Mouse (Mus musculus) heart, postnatal 10 days (tissue): ENCODE results near the gene Hmgb2. TPM values are rescaled to one million over a fixed set of nuclear protein-coding genes. Genes with fewer than 3 reads are reported as not detected.
"Not testable (repeated sequence)": the region's sequence is repeated elsewhere in the genome, so short reads cannot be mapped to it uniquely, and the experiment has no call there.

Source experiments
- DNase-seq, 2 experiments: peaks; one replicate each; pipeline ENCODE4 v3.0.0; 2021
- intact Hi-C: fragments of 180-260 bp; cut with DNase I; formaldehyde crosslinking; loops from one replicate; pipeline ENCODE4 v1.15.1; 2025
- total RNA-seq, 2 experiments: library from RNA; stranded (reverse); gene quantifications; 2 replicates each; pipeline ENCODE4 v1.2.3; 2021

The Hmgb2 gene
- 10 to 100 TPM; 66.0 to 67.2 TPM for total RNA-seq

DNA sequence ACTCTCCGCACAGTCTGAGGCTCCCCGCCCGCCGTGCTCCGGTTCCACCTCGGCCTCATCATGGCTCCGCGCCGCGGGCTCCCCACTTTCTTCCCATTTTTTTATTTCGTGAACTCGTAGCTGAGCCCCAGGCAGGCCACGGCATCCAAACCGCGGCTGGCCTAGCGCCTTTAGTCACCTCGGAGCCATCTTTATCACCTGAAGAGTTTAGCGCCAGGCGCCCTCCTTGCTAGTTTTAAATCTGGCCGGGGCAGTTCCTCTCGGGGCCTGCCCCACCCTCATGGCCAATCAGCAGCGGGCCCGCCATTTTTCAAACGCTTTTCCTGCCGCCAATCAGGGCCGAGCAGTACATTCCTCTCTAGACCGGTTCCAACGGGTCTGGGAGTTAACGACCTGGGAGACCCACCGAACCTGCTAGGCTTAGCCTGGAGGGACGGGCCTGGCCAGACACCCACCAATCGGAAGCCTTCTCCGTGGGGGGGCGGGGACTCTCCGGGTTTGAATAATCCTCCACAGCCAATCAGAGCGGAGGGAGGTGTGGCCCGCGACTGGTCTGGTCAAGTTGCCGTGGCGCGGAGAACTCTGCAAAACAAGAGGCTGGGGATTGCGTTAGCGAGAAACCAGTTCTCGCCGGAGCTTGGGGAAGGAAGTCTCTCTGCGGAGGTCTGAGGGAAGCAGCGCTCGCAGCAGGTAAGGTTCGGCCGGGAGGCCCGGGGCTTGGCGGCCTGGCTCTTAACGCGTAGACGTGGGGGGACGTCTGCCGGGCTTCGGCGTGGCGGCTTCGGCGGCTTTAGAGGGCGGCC lies at the start of gene Hmgb2:
Gene Hmgb2 (plus strand): TSS at position 592 of the 803 bp plus-strand sequence.
- intact Hi-C loops, result loop anchor here (1.0 to 5.0 kb wide), 3 partner anchors 19 to 79 kb away; partner anchors contain the start of gene Sap30
- peak; percentile 100 for DNase-seq

DNA sequence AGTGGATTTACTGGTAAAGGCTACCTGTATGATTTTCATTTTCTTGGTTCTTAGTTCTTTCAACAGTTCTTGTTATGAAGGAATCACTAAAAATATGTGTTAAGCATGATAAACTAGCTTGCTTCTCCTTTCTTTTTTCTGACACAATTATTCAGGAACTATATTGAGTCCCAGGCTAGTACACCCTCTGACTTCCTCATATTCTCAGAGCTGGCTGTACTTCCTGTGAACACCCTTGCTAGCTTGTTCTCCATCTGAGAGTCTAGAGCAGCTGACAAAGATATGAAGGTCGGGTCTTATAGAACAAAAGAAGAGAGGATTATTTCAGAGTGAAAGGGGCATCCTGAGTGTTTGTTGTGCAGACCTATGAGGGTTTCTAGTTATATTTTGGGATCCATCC lies 48.9 kb upstream of the Hmgb2 start:
- no peak for DNase-seq
- intact Hi-C loops, result no loop called here

GRCm38 (mm10) chr8:57463757-57464156 lies 48.0 kb upstream of the Hmgb2 start:
- DNase-seq, result no peak
- intact Hi-C loops, result no loop called here

GRCm38 (mm10) chr8:57468624-57469023 lies 43.1 kb upstream of the Hmgb2 start:
- peak; percentile 94 for DNase-seq
- intact Hi-C loops, result no loop called here

- DNase-seq, result no peak
- intact Hi-C loops, result no loop called here
Observed at GRCm38 (mm10) chr8:57470863-57471262, 40.8 kb upstream of the Hmgb2 start.

DNA sequence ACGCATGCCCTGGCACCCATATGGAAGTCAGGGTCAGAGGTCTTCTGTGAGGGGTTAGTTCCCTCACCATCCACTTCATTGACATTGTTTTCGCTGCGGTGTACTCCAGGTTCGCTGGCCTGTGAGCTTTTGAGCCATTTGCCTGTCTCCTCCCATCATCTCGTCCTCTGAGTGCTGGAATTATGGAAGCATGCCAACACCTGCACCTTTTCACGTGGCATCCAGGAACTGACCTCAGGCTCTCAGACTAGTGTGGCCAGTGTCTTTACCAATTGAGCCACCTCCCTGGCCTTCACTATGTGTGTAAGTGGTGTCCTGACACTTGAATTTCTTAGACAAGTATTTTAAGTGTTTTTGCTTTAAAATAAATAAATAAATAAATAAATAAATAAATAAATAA lies 38.0 kb upstream of the Hmgb2 start:
- DNase-seq, result no peak
- intact Hi-C loops, result no loop called here

DNA sequence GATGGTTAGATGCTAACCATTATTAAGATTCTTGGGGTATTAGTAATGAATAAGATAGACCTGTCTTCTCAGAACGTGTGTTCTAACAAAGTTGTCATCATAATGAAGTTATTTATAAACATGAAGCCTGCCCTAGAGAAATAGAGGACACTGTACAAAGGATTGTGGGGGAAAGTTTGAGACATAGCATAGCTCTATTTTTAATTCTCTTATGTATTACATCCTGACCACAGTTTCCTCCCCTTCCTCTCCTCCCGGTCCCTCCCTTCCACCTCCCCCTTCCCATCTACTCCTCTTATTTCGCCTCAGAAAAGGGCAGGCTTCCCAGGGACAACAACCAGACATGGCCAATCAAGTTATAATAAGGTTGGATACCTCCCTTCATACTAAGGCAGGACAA lies 33.3 kb upstream of the Hmgb2 start:
- intact Hi-C loops, result no loop called here
- no peak for DNase-seq

DNA sequence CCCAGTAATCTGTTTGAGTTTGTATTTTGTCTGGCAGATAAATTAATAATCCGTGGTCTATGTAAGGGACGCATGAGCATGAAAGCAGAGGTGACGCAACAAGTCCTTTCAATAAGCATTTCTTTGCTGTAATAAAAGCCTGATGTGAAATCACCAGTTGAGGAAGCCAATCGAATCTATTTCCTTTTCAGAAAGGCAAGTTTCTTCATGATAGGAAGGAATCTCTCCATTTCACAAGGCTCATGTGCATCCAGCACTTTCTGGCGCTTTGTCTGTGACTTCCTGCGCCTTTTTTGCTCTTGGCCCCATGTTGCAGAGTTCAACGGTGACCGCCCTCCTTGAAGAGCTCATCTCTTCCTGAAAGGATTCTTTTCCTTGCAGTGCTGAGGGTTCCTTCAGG lies 32.0 kb upstream of the Hmgb2 start:
- intact Hi-C loops, result no loop called here
- no peak for DNase-seq

DNA sequence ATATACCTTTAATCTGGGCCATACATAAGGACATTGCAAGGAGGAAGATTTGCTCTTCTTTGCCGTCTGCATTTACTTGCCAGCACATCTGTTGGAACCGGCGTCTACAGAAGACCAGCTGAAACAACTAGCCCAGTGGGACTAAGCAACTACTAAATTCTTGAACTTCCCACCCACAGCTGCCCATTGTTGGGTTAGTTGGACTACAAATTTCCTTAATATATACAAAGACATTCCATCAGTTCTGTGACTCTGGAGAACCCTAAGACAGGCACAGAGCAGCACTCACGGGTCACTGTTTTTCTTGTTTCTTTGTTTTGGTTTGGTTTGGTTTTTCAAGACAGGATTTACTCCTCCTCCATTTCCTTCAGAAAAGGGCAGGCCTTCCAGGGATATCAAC lies 31.1 kb upstream of the Hmgb2 start:
- intact Hi-C loops, result no loop called here
- no peak for DNase-seq

DNA sequence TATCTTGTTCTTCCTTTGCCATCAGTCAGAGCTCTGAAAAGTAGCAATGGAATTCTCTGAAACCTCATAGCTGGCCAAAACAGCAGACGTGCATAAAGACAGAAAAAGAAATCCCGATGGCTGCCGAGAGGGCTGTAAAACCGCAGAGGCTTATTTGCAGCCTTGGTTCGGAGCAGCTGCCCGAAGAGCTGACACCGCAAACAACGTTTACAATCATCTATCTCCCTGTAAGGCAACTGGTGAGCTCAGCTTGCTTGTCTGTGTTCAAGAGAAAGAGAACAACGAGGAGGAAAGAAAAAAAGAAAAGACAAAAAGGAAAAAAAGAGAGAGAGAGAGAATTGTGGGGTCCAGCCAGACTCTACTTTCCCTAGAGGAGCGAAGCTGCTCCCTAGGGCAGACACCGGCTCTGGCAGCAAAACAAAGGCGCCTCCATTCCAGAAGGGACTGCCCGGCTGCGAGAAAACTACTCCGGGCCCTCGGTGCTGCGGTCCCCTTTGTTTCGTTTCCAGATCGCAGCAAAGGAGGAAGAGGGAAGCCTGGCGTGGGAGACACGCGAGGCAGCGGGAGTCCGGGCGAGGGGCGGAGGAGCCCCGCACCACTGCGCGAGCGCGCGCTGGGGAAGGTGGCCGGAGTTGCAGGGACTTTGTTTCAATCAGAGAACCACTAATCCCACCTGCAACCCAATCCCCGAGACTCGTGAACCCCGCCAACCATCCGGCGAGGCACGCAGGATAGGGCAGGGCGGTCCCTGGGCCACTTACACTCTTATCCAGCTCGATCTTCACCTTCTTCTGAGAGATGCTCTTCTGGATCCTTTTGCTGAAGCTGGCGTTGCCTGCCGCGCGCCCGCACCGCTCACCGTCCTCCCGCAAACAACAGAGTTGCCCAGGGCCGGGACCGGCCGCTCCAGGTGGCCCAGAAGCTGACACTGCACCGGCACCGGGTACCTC lies 24.9 kb upstream of the Hmgb2 start:
- peak; percentile 64 to 66 for DNase-seq

DNA sequence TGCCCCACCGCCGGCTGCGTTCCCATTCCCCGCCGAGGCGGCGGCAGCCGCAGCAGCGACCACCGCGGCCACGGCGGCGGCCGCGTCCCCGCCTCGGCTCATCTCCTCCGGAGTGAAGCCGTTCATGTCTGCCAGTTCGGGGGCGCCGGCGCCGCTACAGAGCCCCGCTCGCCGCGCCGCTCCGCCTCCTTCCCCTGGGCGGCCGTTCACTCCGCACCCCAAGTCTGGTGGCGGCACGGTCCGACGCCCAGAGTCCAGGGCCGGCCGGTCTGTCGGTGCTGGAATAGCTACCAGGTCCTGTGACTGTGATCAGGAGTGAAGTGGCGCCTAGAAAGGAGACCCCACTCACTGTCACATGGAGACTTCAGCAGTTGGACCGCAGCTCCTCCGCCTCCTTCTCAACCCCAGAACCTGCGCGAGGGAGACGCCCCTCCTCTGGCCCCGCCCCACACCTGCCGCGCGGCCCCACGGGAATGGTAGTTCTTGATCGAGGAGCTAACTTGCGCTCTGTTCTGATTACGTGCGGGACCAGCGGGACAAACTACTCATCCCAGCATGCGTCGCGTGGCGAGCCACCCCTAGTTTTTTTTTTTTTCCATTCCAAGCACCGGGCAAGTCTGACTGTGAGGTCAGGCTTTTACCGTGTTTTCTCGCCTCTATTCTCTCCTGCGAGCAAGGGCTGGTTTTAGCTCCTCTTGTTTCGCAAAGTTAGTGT lies 24.1 kb upstream of the Hmgb2 start, which contains the start of gene Sap30:
Gene Sap30 (minus strand): TSS at position 420 of the 715 bp plus-strand sequence.
- peak; percentile 99 for DNase-seq
- intact Hi-C loops, result loop anchor here (1.0 to 5.0 kb wide), 5 partner anchors 24 to 165 kb away; partner anchors contain the start of genes Hand2 and Hmgb2

More for the DNA sequence above, 24.9 kb upstream of the Hmgb2 start:
- intact Hi-C loops, result loop anchor here (1.0 to 5.0 kb wide), 5 partner anchors 25 to 164 kb away; partner anchors contain the start of genes Hand2 and Hmgb2

DNA sequence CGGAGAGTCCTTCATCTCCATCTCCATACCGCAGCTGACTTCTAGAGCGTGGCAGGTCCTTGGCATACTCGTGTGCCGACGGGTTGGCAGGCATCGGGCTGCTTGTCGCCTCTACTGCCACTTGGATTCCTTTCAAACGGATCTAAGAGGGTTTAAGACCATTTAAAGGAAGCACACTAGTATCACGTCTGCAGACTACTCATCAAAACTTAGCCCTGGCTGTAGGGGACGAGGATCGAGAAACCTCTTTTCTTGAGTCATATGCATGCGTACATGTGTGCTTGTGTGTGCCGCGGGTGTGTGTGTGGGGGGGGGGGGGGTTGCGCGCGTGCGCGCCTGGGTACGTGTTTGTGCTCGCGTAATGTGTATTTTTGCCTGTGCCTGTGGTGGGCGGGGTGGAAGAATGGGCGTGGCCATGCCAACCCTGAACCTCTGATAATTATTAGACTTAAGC lies 23.4 kb upstream of the Hmgb2 start:
- intact Hi-C loops, result loop anchor here (5.0 kb wide), 3 partner anchors 56 to 166 kb away; partner anchors contain the start of gene Hand2
- DNase-seq, result peak; percentile 67 to 71

GRCm38 (mm10) chr8:57489366-57489765 lies 22.3 kb upstream of the Hmgb2 start:
- no peak for DNase-seq
- intact Hi-C loops, result loop anchor here (5.0 kb wide), 3 partner anchors 57 to 167 kb away; partner anchors contain the start of gene Hand2

DNA sequence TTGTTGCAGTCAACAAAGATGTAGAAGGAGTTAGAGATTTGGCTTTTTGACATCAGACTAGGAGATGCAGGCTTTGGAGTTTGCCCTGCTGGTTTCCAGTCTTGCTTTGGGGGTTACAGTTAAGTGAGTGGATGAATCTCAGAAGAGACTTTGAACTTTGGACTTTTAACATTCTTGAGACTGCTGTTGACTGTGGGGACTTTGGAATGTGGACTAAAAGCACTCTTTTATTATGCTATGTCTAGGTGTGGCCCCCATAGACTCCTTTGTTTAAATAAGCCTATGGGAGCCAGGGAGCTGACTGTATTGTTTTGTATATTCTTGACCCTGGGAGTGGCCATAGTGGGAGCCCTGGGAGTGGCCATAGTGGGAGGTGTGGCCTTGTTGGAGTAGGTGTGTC lies 21.8 kb upstream of the Hmgb2 start:
- intact Hi-C loops, result loop anchor here (5.0 kb wide), 3 partner anchors 58 to 168 kb away; partner anchors contain the start of gene Hand2
- no peak for DNase-seq

DNA sequence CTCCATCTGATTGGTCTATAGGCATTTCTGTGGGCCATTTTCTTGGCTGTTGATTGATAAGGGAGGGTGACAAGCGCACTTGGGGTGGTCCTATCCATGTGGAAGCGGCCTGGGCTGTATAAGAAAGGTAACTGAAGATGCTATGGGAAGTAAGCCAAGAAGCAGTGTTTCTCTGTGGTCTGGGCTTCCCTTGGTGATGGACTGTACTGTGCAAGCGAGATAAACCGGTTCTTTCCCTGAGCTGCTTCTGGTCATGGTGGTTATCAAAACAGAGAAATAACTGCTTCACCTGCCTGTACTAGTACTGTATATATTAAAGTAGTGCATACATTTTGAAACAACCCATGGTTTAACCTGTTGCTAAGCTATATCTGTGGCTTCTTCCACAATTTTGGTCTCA lies 19.8 kb upstream of the Hmgb2 start:
- intact Hi-C loops, result no loop called here

GRCm38 (mm10) chr8:57498494-57498846 lies 13.2 kb upstream of the Hmgb2 start:
- no peak for DNase-seq
- intact Hi-C loops, result no loop called here

More for the DNA sequence above, 19.8 kb upstream of the Hmgb2 start:
- no peak for DNase-seq

GRCm38 (mm10) chr8:57498847-57499511 lies 12.7 kb upstream of the Hmgb2 start:
- intact Hi-C loops, result no loop called here
- peak; percentile 67 to 76 for DNase-seq

DNA sequence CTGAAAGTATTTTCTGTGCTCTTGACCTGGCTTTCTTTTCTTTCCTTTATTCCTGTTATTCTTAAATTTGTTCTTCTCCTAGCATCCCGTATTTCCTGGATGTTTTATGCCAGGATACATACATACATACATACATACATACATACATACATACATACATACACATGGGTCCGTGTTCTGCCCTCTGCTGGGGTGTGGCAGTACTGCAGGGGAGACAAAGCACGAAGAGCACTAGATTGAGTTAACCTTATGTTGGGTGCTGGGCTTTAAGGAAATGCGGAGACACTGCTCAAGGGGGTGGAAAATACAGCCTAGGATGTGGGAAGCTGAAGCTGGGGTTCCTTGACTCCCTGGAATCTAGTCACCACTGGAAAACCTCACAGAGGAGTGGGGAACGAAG lies 8.1 kb upstream of the Hmgb2 start:
- DNase-seq, result peak; percentile 60 to 66
- intact Hi-C loops, result no loop called here

DNA sequence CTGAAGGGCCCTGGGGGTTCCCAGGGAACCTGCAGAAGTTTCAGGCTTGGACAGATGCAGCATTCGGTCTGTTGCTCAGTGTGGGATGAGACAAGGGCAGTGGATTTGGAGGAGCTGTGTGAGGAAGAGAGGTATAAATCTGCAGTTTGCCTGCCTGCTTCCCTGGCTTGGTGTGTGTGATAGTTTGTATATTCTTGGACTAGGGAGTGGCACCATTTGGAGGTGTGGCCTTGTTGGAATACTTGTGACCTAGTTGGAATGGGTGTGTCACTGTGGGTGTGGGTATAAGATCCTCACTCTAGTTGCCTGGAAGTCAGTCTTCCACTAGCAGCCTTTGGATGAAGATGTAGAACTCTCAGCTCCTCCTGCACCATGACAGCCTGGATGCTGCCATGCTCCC lies 6.2 kb upstream of the Hmgb2 start:
- not testable (repeated sequence) for DNase-seq
- intact Hi-C loops, result loop anchor here (5.0 kb wide), 1 partner anchor 163 kb away; no protein-coding TSS in a partner anchor
